Mouse (Mus musculus) hindlimb bud, embryonic 11.5 days (tissue): ENCODE measurements around the gene Mfsd4b2.

Experiments used
- DNase-seq: peaks from one replicate; pipeline ENCODE4 v3.0.0-alpha.2; 2012; ENCODE audit warnings: low read depth, low spot score; ENCODE audit errors: extremely low spot score

Gene Mfsd4b2

DNA sequence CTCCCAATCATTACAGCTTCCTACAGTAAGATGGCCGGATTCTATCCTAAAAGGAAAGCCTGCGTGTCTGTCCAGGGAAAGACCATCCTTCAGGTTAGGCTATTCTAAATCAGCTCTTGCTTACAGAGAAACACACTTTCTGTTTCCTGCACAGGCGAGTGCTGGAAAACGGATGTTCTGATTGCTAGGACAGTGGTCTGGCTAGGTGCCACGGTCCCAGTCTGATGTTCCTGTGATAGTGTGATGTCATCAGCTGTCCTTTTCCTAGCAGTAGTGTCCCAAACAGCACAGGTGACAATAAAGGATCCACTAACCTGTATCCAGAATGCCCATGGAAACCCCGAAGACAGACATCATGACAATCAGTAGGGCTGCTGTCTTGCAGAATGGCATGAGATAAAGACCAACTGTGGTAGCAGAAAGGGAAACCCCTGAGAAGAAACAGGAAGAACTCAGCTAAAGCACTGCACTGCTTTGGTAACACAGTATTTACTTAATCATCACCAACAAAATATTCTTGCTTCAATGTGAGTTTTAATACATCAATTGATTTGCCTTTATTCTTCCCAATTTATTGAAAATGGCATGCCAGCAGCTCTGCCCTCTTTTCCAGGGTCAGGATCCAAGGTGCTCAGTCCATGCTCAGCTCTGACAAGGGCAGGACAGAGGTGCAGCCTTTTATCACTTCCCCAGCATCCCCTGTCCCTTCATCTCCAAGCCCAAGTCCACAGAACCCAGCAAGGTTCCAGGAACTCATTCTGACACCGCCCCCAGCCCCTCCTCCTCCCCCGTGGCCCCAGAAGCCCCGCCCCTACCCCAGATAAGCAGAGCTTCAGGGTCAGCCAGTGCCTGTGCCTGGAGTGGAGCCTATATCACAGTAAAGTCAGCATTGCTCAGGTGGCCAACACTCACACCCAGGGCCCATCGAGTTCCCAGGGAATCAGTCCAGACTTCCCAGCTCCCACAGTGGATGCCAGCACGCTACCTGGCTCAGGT is 32.7 kb downstream of the Mfsd4b2 start:
- no peak for DNase-seq

DNA sequence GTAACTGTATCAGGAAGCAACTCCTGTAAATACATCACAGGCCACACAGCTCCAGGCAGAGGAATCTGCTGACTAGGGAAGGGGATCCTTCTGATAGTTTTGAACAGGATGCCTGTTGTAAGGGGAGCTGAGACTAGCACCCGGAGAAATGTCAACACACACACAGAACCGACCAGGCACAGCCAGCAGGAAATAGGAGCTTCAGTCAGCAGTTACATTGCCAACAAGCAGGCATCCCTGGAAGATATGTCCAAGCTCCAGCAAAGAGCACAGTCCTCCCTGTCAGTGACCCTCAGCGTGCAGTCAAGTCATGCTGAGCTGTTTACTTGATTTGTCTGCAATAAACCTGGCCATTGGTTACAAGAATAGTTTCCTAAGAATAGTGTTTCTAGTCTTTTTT is 38.1 kb downstream of the Mfsd4b2 start:
- DNase-seq: no peak
